ENCODE assay signal across 14 mouse cellular contexts in genomic region chr4:105906411-105906810, GRCm38 (mm10).
"Had no signal": no experiment of that assay in that cellular context is flagged by ENCODE, and none has a peak within 500 bp of the region (broad histone marks: within the 10 kb centered on the region; RNA-seq: fewer than 3 reads in every experiment).

No protein-coding gene starts in this region.

- DNase-seq: kidney, adult 8-10 months; kidney, postnatal 25 days; liver, embryonic 13.5 days; liver, postnatal 0 days; thymus, adult 2 months; thymus, postnatal 25 days had no signal

- H3K4me3 ChIP-seq: left cerebral cortex, adult 2 months; limb, embryonic 10.5 days; liver, embryonic 13.5 days; lung, embryonic 15.5 days; megakaryocyte, embryonic 14.5 days; midbrain, embryonic 15.5 days; neural tube, embryonic 12.5 days had no signal

- H3K27ac ChIP-seq: left cerebral cortex, adult 2 months; limb, embryonic 10.5 days; liver, embryonic 13.5 days; lung, embryonic 15.5 days; macrophage; midbrain, embryonic 15.5 days; neural tube, embryonic 12.5 days; stomach, postnatal 0 days had no signal
